Mouse (Mus musculus) heart, embryonic 15.5 days (tissue): ENCODE measurements at regions not wholly inside any gene's neighbourhood (a gene's known extent, or its start where the extent isn't known, plus 50 kb on each side); places are given as distances from the start of the nearest gene placed in this dataset.

Experiments used
- ATAC-seq: fragments of 200-750 bp; cut with Nextera tagmentation; replicated peaks from 2 replicates; pipeline ENCODE4 v1.8.0; 2017; ENCODE audit warnings: low read depth, moderate TSS enrichment; ENCODE audit not compliant: insufficient number of reproducible peaks, insufficient read depth, low FRiP score
- H3K27ac ChIP-seq: fragments of 300-500 bp; sonication (generic); 2 replicates; pipeline ENCODE4 v1.5.1; 2015; ENCODE audit warnings: mild to moderate bottlenecking, inconsistent platforms
- H3K27me3 ChIP-seq: fragments of 300-500 bp; sonication (generic); 2 replicates; pipeline ENCODE4 v1.6.1; 2015; ENCODE audit warnings: inconsistent platforms
- H3K36me3 ChIP-seq: fragments of 300-500 bp; sonication (generic); 2 replicates; pipeline ENCODE4 v1.6.1; 2015; ENCODE audit warnings: mild to moderate bottlenecking, inconsistent platforms
- H3K4me1 ChIP-seq: fragments of 300-500 bp; sonication (generic); replicated peaks from 2 replicates; pipeline ENCODE4 v1.6.1; 2015; ENCODE audit warnings: inconsistent platforms
- H3K4me2 ChIP-seq: fragments of 300-500 bp; sonication (generic); 2 replicates; pipeline ENCODE4 v1.6.1; 2015; ENCODE audit warnings: inconsistent platforms, mild to moderate bottlenecking, moderate library complexity
- H3K4me3 ChIP-seq: fragments of 300-500 bp; sonication (generic); 2 replicates; pipeline ENCODE4 v1.5.1; 2015; ENCODE audit warnings: mild to moderate bottlenecking, inconsistent platforms
- H3K9ac ChIP-seq: fragments of 300-500 bp; sonication (generic); 2 replicates; pipeline ENCODE4 v1.6.1; 2015; ENCODE audit warnings: mild to moderate bottlenecking, inconsistent platforms
- H3K9me3 ChIP-seq: fragments of 300-500 bp; sonication (generic); replicated peaks from 2 replicates; pipeline ENCODE4 v1.6.1; 2016; ENCODE audit warnings: inconsistent platforms
- WGBS: fragments of 180-500 bp; shearing (Covaris S2); methylation state at CpG from one replicate; pipeline ENCODE4 v1.1.7; 2015; ENCODE audit warnings: mixed read lengths; 5-methylcytosine and 5-hydroxymethylcytosine counted together

DNA sequence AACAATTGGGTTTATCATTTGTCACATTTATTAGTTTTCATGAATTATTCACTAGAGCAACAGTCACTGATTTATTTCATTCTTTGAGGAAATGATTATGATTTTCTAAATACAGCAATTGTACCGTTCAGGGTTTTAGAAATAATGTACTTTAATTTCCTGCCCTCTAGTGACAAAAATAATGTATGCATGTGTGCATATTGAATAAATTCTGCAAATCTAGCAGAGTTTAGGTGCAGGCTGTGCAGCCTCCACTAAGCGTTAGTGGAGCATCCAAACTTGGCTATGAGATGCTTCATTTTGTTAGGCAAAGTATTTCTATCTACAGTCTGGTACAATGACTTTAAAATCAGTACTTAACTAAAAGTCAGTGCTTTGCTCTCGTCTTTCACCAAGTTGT, 642.1 kb upstream of the A830018L16Rik start:
- no peaks in the 10 kb centered on the region for H3K27me3 ChIP-seq
- ATAC-seq = no peak
- no peak overlapping the region for H3K4me3 ChIP-seq
- H3K9ac ChIP-seq = no peak overlapping the region
- H3K27ac ChIP-seq = no peak overlapping the region
- 74% methylated on average over 3 of the region's 3 CpGs for WGBS
- H3K4me1 ChIP-seq = no peaks in the 10 kb centered on the region
- no peaks in the 10 kb centered on the region for H3K36me3 ChIP-seq
- H3K4me2 ChIP-seq = no peak overlapping the region
- H3K9me3 ChIP-seq = no peaks in the 10 kb centered on the region

DNA sequence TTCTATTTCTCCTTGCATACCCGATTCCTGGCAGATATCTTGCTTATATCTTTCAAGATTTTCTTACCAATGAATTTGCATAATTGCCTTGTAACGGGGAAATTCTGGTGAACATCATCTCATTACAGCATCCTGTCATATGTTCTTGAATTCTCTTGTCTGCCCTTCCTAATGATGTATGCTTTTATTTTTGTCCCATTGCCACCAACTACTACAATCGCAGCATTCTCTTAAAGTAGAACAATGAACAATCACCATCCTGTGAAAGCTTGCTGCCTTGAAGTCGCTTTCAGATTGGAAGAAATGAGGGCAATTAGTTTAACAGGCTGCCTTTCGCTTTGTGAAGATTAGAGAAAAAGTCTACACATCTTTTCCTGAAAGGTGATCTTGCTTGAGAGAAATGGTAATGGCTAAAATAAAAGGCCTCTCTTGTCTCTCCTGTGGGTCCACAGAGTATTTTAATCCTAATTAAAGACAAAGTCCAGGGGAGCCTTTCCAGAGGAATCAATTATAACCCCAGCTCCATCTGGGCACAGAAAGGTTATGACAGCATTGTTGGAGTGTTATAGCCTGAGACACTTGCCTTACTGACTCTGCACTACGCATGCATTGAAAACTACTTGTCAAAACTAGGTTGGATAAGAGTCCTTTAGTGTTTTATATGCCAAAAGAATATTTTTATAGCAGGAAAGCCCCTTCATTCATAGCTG, 619.7 kb upstream of the A830018L16Rik start:
- Histone ChIP-seq H3K4me3 (no peak overlapping the region), H3K27me3 (no peaks in the 10 kb centered on the region)
- 66% methylated on average over 6 of the region's 6 CpGs for WGBS

DNA sequence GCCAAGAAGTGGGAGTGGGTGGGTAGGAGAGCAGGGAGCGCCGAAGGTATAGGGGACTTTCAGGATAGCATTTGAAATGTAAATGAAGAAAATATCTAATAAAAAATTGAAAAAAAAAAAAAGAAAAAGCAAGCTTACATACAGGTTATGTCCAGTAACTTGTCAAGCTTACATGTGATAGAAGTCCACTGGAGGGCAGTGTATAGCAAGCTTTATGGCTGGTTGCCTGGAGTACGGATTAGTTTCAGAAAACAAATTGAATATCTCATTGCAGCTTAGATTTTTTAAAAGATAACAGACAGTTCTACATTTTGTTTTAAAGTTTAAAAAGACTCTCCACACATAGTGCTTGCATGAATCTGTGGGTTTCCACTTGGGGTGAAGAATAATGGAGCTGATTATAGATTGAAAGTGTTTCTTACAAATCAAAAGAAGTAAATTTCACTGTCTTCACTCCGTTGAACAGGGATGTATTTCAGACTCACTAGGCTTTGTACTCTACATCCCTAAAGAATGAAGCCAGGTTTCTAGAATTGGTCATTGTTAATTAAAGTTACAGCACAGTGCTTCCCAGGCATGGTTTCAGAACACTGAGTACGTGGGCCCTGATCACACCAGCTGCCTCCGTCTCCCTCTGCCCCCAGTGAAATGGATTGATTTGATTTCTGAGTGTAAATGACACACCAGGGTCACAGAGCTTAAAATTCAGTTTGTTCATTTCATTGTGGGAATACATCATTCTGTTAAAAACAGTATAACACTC, 578.1 kb upstream of the A830018L16Rik start:
- Histone ChIP-seq H3K4me2 (no peak overlapping the region), H3K27ac (no peak overlapping the region), H3K4me3 (no peak overlapping the region), H3K4me1 (no peaks in the 10 kb centered on the region), H3K27me3 (no peaks in the 10 kb centered on the region), H3K36me3 (no peaks in the 10 kb centered on the region), H3K9ac (no peak overlapping the region), H3K9me3 (no peaks in the 10 kb centered on the region)
- ATAC-seq = no peak
- WGBS = 75% methylated on average over 6 of the region's 6 CpGs

More for the DNA sequence above, 619.7 kb upstream of the A830018L16Rik start:
- no peaks in the 10 kb centered on the region for H3K36me3 ChIP-seq
- H3K4me1 ChIP-seq = no peaks in the 10 kb centered on the region
- no peak overlapping the region for H3K4me2 ChIP-seq
- H3K27ac ChIP-seq = no peak overlapping the region
- no peak overlapping the region for H3K9ac ChIP-seq
- H3K9me3 ChIP-seq = no peaks in the 10 kb centered on the region
- no peak for ATAC-seq

DNA sequence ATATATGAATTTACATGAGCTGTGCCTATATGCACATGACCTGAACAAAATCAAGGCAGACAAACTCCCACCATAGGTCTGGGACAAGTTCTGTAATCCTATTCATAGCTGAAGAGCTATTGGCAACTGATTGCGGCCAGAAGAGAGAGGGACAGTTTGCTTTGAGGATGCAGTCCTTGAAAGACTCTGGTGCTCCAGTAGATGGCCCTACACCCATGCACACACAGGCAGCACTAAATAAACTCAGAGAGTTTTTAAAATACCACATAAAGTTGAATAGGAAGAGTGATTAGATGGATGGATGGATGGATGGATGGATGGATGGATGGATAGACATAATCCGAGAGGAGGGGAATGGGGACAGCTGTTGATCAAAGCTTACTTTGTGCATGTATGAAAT, 576.7 kb upstream of the A830018L16Rik start:
- ATAC-seq = no peak
- Histone ChIP-seq H3K4me3 (no peak overlapping the region), H3K9ac (no peak overlapping the region), H3K36me3 (no peaks in the 10 kb centered on the region), H3K27me3 (no peaks in the 10 kb centered on the region), H3K9me3 (no peaks in the 10 kb centered on the region), H3K4me1 (no peaks in the 10 kb centered on the region), H3K27ac (no peak overlapping the region), H3K4me2 (no peak overlapping the region)
- WGBS = 68% methylated on average over 2 of the region's 2 CpGs

DNA sequence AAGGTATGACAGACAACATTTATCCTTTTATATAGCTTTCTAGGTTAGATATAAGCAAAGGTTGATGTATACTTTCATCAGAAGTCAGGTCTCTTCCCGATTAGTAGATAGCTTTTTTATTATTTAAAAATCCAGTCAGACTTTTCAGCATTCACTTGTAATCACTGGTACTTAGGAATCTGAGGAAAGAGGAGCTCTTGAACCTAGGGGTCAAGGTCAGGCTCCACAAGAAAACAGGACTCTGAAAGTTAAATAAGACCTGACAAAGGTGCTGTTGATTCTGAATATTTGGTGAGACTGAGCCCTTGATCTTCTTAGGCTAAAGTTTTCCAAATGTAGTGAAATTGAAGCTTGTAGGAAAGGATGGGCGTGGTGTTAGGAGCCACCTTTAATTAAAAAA, 561.0 kb upstream of the A830018L16Rik start:
- Histone ChIP-seq H3K27me3 (no peaks in the 10 kb centered on the region), H3K4me2 (no peak overlapping the region), H3K4me1 (no peaks in the 10 kb centered on the region), H3K36me3 (no peaks in the 10 kb centered on the region), H3K4me3 (no peak overlapping the region), H3K9ac (no peak overlapping the region), H3K27ac (no peak overlapping the region), H3K9me3 (no peaks in the 10 kb centered on the region)
- WGBS = 75% methylated on average over 2 of the region's 2 CpGs
- ATAC-seq = no peak

DNA sequence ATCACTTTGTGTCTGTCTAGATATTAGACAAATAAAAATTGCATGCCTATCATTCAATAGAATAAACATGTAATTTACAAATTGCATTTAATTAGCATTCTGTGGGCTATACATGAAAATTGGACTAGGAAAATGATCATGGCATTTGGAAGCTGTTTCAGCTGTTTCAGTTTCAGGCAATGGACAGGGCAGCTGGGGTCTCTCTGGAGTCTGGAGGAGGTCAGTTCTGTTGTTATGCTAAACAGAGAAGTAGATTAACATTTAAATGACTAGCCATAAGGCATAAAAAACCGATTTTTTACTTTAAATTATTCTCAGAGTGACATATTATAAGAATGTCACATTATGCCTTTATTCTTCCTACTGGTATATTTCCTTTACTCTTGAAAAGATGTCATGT, 559.4 kb upstream of the A830018L16Rik start:
- H3K27me3 ChIP-seq = no peaks in the 10 kb centered on the region
- 35% methylated on average over 1 of the region's 1 CpGs for WGBS

DNA sequence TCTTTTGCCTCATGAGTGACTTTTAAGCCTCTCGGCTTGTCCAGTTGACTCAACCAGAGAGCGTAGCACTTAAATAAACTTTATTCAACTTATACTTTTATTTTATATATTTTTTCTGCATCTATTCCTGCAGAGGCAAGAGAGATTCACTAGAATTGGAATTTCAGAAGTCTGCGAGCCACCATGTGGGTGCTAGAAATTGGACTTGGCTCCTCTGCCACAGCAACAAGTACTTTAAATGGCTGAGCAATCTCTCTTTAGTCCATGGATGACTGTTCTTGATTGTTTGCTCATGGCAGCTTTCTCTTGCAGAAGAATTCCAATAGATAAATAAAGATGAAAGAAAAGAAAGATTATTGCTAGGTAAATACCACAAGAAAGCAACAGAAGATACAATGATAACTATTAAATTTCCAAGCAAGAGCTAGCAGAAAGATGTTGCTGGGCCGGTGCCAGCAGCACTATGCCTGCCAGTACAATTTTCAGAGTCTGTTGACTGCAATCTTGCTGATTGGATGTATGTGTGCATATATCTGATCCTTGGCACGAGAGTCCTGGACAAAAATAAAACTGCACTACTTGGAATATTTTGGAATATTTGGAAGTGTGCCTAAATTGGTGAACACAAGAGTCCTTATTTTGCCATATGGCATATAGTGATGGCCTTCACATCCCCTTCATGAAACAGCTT, 542.6 kb upstream of the A830018L16Rik start:
- WGBS = 76% methylated on average over 5 of the region's 5 CpGs
- H3K4me2 ChIP-seq = no peak overlapping the region

More for the DNA sequence above, 559.4 kb upstream of the A830018L16Rik start:
- no peaks in the 10 kb centered on the region for H3K36me3 ChIP-seq
- H3K9ac ChIP-seq = no peak overlapping the region
- no peak overlapping the region for H3K4me3 ChIP-seq
- no peaks in the 10 kb centered on the region for H3K9me3 ChIP-seq
- H3K4me1 ChIP-seq = no peaks in the 10 kb centered on the region
- H3K4me2 ChIP-seq = no peak overlapping the region
- no peak overlapping the region for H3K27ac ChIP-seq
- no peak for ATAC-seq

DNA sequence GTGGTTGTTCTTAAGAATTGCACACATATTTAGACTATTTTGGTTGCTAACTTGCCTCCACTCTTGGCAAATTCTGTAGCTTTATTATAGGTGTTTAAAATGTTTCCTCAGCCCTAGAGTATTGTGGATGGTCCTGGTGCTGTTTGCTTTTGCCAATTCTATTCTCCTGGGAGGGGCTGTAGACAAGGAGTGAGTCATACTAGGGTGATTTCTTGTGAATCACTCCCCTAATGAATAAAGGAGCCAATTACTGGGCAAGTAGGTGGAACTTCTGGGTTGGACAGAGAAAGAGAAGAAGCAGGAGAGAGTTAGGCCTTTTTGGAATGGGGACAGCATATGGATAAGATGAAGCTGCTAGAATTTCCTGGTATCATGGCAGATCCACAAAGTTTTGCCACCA, 541.6 kb upstream of the A830018L16Rik start:
- Histone ChIP-seq H3K9ac (no peak overlapping the region), H3K27ac (no peak overlapping the region), H3K27me3 (no peaks in the 10 kb centered on the region), H3K36me3 (no peaks in the 10 kb centered on the region), H3K9me3 (no peaks in the 10 kb centered on the region), H3K4me3 (no peak overlapping the region), H3K4me2 (no peak overlapping the region), H3K4me1 (0 out of 2 replicates have a peak, but pooled peaks cover 2% of the 10 kb centered on the region)
- ATAC-seq = no peak

More for the DNA sequence above, 542.6 kb upstream of the A830018L16Rik start:
- Histone ChIP-seq H3K9me3 (no peaks in the 10 kb centered on the region), H3K27me3 (no peaks in the 10 kb centered on the region), H3K4me3 (no peak overlapping the region), H3K4me1 (0 out of 2 replicates have a peak, but pooled peaks cover 2% of the 10 kb centered on the region), H3K27ac (no peak overlapping the region), H3K36me3 (no peaks in the 10 kb centered on the region), H3K9ac (no peak overlapping the region)
- ATAC-seq = no peak

DNA sequence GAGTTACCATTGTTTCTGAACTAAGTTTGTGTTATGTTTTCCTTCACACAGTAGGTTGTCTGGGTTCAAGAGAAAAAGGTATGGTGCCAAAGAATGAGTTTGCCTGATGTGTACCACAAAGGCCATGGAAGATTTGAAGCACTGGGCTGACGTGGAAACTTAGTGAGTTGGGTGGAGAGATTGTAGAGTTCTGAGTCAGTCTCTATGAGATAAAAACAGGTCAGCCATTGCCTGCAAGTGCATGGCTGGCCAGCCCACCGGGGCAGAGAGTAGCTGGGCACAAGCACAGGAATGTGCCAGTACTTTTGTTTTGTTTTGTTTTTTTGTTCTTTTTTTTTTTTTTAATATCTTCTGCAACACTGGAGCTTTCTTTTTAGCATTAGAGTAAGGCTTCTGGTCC, 541.2 kb upstream of the A830018L16Rik start:
- Histone ChIP-seq H3K27me3 (no peaks in the 10 kb centered on the region), H3K27ac (no peak overlapping the region), H3K4me2 (no peak overlapping the region), H3K36me3 (no peaks in the 10 kb centered on the region), H3K4me3 (no peak overlapping the region), H3K9ac (no peak overlapping the region), H3K4me1 (0 out of 2 replicates have a peak, but pooled peaks cover 2% of the 10 kb centered on the region), H3K9me3 (no peaks in the 10 kb centered on the region)
- no peak for ATAC-seq
- 46% methylated on average over 2 of the region's 2 CpGs for WGBS

DNA sequence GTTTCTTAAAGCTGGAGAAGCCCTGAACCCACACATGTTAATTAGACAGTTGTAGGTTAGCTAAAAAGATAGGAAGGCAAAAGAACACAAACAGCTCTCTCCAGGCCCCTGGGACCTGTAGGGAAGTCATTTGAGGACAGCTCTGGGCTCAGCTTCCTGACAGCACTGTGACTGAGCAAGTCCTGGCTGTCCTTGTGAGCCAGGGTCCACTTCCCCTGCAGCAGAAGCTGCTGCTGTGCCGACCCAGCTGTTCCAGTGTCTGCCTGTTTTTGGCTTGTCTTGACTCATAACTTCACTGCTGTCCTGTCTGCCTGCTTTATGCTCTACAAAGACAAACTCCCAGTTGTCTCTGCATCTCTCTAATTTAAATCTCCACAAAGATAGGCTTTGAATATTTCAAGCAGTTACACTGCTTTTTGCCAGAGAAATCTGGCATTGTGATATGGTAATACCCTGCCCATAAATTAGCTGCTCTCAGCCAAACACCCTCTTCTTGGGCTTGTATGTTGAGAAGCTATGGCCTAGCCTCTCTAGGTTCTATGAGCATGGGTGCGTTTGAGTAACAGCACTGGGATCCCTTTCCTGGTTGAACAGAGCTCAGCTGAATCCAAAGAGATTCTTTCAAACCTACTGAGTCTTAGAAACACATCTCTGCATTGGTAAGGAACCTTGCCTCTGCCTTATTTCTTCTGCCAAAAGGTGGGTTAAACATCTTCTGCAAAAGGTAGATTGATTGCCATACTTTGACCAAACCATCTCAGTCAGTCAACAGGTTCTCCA, 536.3 kb upstream of the A830018L16Rik start:
- Histone ChIP-seq H3K4me3 (no peak overlapping the region), H3K4me1 (no peaks in the 10 kb centered on the region), H3K4me2 (no peak overlapping the region), H3K27ac (no peak overlapping the region), H3K36me3 (no peaks in the 10 kb centered on the region), H3K27me3 (no peaks in the 10 kb centered on the region), H3K9me3 (no peaks in the 10 kb centered on the region), H3K9ac (no peak overlapping the region)
- WGBS = 36% methylated on average over 2 of the region's 2 CpGs
- ATAC-seq = no peak

DNA sequence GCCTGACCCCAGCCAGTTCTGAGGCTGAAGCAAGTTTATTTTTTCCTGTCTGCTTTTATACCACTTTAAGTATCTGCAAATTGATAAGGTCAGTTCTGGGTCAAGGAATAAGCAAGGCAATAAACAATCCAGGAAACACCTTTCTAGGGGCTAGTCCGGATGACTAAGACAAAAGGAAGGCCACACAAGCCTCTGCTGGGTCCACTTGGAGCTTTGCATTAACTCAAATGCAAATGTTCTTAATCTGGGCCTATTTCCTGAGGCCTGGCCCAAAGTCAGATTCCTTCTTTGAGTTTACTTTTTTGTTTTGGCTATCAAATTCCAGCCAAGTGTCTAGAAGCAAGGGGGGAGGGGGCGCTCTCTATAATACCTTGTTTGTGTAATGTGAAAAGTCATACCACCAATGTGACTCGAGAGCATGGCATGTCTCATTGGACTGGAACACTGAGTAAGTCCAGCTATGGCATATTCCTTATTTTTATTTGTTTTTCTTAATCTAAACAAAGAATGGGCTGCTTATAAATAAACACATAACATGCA, 535.6 kb upstream of the A830018L16Rik start:
- WGBS = 63% methylated on average over 3 of the region's 3 CpGs
- no peak for ATAC-seq
- H3K9ac ChIP-seq = no peak overlapping the region

More for the DNA sequence above, 535.6 kb upstream of the A830018L16Rik start:
- Histone ChIP-seq H3K4me3 (no peak overlapping the region), H3K36me3 (no peaks in the 10 kb centered on the region), H3K4me1 (no peaks in the 10 kb centered on the region), H3K9me3 (no peaks in the 10 kb centered on the region), H3K27ac (no peak overlapping the region), H3K4me2 (no peak overlapping the region), H3K27me3 (no peaks in the 10 kb centered on the region)
